Mouse (Mus musculus) ES-Bruce4 (cell line): ENCODE measurements around the gene Gm49342.

Source experiments
- CTCF ChIP-seq: IDR thresholded peaks from one replicate; pipeline ENCODE4 v1.8.1; 2011; ENCODE audit warnings: low read depth, low read length
- EP300 ChIP-seq: IDR thresholded peaks from 2 replicates; pipeline ENCODE4 v1.6.1; 2011; ENCODE audit warnings: low read depth, low read length; ENCODE audit not compliant: insufficient read depth
- POLR2A ChIP-seq: IDR thresholded peaks from one replicate; pipeline ENCODE4 v1.8.1; 2011; ENCODE audit warnings: low read length; ENCODE audit not compliant: insufficient read depth

DNA sequence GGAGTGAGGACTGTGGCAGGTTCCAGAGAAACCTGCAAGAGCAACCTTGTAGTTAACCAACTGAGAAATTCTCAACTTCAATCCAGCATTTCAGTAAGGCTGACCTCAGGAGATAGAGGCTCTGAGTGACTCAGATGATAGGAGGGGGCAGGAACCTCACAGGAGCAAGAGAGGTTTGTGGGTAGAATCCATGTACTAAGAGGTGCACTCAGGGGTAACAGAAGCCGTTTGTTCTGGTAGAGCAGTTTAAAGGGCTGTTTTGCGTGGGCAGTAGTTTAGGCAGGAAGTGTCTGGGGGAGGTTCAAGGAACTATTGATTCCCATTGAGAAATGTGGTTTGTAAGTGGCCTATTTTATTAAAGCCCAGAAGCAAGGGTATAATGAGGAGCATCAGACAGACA lies 36.9 kb downstream of the Gm49342 start:
- TF ChIP-seq CTCF (no peak), EP300 (no peak), POLR2A (no peak)
